Comparison of ENCODE assay signal across 9 mouse cellular contexts in genomic region chr15:62571803-62572202, GRCm38 (mm10).
DNase-seq lines count a peak whose midpoint lies in the region; ATAC-seq and TF ChIP-seq lines count a peak whose summit lies in the region.
"Had no signal": no experiment of that assay in that cellular context is flagged by ENCODE, and none has a peak within 500 bp of the region (broad histone marks: within the 10 kb centered on the region; RNA-seq: fewer than 3 reads in every experiment).

No protein-coding gene starts in this region.

- no peak for TF ChIP-seq CTCF in liver, adult 2 months (IDR thresholded peaks at IDR 0.05; ENCODE audit: low read depth, low read length)

- TF ChIP-seq POLR2A in liver, adult 2 months (IDR thresholded peaks at IDR 0.05; ENCODE audit: extremely low read depth, insufficient read depth, low read length): no peak

- 65% methylated on average over 7 of the region's 7 CpGs for WGBS in liver, adult 2 months
- WGBS in liver, embryonic 12.5 days (ENCODE audit: insufficient replicate concordance): 73% methylated on average over 7 of the region's 7 CpGs

- no peaks in the 10 kb centered on the region for H3K36me3 ChIP-seq in liver, adult 2 months (ENCODE audit: control insufficient read depth, insufficient read depth, low read length)
- no peaks in the 10 kb centered on the region for H3K36me3 ChIP-seq in liver, embryonic 12.5 days
- H3K36me3 ChIP-seq: liver, embryonic 15.5 days had no signal

- no peaks in the 10 kb centered on the region for H3K9me3 ChIP-seq in liver, embryonic 12.5 days (replicated peaks)
- H3K9me3 ChIP-seq: liver, embryonic 15.5 days had no signal

- H3K27ac ChIP-seq in liver, adult 2 months (replicated peaks; ENCODE audit: insufficient read depth, low read depth, low read length): no peak overlapping the region
- H3K27ac ChIP-seq in liver, embryonic 12.5 days: no peak overlapping the region
- H3K27ac ChIP-seq: liver, embryonic 15.5 days had no signal

- no peak overlapping the region for H3K4me3 ChIP-seq in liver, adult 2 months (ENCODE audit: insufficient read depth, low read depth, low read length)
- no peak overlapping the region for H3K4me3 ChIP-seq in liver, embryonic 12.5 days
- H3K4me3 ChIP-seq: liver, embryonic 15.5 days had no signal

- intact Hi-C loops in gastrocnemius, postnatal 36 days (cut with DNase I): no loop called here

- H3K4me1 ChIP-seq in liver, adult 2 months (ENCODE audit: control insufficient read depth, insufficient read depth, low read length): peaks cover 1% of the 10 kb centered on the region; the same call in 1 of the 2 replicates
- H3K4me1 ChIP-seq in liver, embryonic 12.5 days: no peaks in the 10 kb centered on the region
- H3K4me1 ChIP-seq: liver, embryonic 15.5 days had no signal

- no peaks in the 10 kb centered on the region for H3K27me3 ChIP-seq in liver, adult 2 months (ENCODE audit: control insufficient read depth, insufficient read depth, low read length)
- H3K27me3 ChIP-seq in liver, embryonic 12.5 days (replicated peaks): no peaks in the 10 kb centered on the region
- H3K27me3 ChIP-seq: liver, embryonic 15.5 days had no signal

- peak; percentile 17 for DNase-seq in liver, adult 2 months (ENCODE audit: extremely low read depth, low read depth, low spot score)
- DNase-seq in cerebellum, adult 9-11 months: peak; percentile 86
- DNase-seq in gastrocnemius, postnatal 36 days: peak; percentile 41 to 47
- peak; percentile 64 for DNase-seq in retina, postnatal 1 day
- no peak for DNase-seq in thymus, postnatal 25 days
- DNase-seq in natural killer cell, adult 2 months (ENCODE audit: low spot score in 2 of 2): no peak
- DNase-seq in lung, postnatal 4 days: no peak

- no peak overlapping the region for H3K4me2 ChIP-seq in liver, embryonic 12.5 days
- H3K4me2 ChIP-seq: liver, embryonic 15.5 days had no signal

- no peaks in the 10 kb centered on the region for H3K79me2 ChIP-seq in liver, adult 2 months (ENCODE audit: control insufficient read depth, insufficient read depth, low read length)

- ATAC-seq in liver, embryonic 12.5 days: no peak

- no peak overlapping the region for H3K9ac ChIP-seq in liver, adult 2 months (ENCODE audit: low read depth, low read length)
- H3K9ac ChIP-seq in liver, embryonic 12.5 days: no peak overlapping the region
- H3K9ac ChIP-seq: liver, embryonic 15.5 days had no signal

Comparison
In these comparisons a context has a peak if more than half of its experiments do, and no peak if none do; other contexts are left out.
1. DNase-seq: peak in liver, adult 2 months (single experiment), cerebellum, adult 9-11 months (single experiment), gastrocnemius, postnatal 36 days (2 of 2) and retina, postnatal 1 day (single experiment); none in thymus, postnatal 25 days (single experiment), natural killer cell, adult 2 months (0 of 2) and lung, postnatal 4 days (0 of 2).